Mouse (Mus musculus) bone marrow macrophage, adult 2 months (primary cell): Measurements from ENCODE around the gene Pxn.

Source experiments
- CTCF ChIP-seq: IDR thresholded peaks from 2 replicates; pipeline ENCODE4 v1.5.1; 2012; ENCODE audit warnings: low read depth, mild to moderate bottlenecking, low read length, moderate library complexity
- POLR2A ChIP-seq: IDR thresholded peaks from 2 replicates; pipeline ENCODE4 v1.6.1; 2012; ENCODE audit warnings: mild to moderate bottlenecking, low read depth, low read length, borderline replicate concordance

DNA sequence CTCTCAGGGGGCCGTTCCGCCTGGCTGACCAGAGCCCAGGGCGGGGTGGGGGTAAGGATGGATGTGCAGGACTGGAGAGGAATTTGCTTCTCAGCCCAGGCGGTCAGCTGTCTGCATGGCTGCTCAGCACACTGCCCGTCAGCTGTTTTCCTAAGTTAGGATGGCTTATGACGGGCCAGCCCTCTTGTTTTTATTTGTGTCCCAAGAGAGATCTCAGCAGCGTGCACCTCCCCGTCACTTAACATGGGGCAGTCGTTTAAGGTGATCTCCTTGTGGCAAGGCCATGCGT is 2.3 kb downstream of the Pxn start:
- TF ChIP-seq CTCF (no peak), POLR2A (no peak)
